Mouse (Mus musculus) megakaryocyte, embryonic 14.5 days (primary cell): Measurements from ENCODE around the gene Ptprn2. TPM values are rescaled to one million over a fixed set of nuclear protein-coding genes. Genes with fewer than 3 reads are reported as not detected.

ENCODE experiments used
- H3K27me3 ChIP-seq: replicated peaks from 2 replicates; pipeline ENCODE3; 2012; ENCODE audit warnings: inconsistent platforms
- H3K36me3 ChIP-seq: replicated peaks from 2 replicates; pipeline ENCODE3; 2012; ENCODE audit warnings: low read length, inconsistent platforms, mixed read lengths
- H3K4me1 ChIP-seq: 2 replicates; pipeline ENCODE4 v1.6.1; 2012; ENCODE audit warnings: inconsistent platforms
- H3K4me3 ChIP-seq: replicated peaks from 2 replicates; pipeline ENCODE3; 2012; ENCODE audit warnings: moderate library complexity, mild to moderate bottlenecking, inconsistent platforms
- H3K9me3 ChIP-seq: 2 replicates; pipeline ENCODE4 v1.6.1; 2012; ENCODE audit warnings: inconsistent platforms
- FLI1 ChIP-seq: IDR thresholded peaks from 2 replicates; pipeline ENCODE4 v1.6.1; 2012; ENCODE audit warnings: low read length, inconsistent platforms, mixed read lengths
- GATA1 ChIP-seq: IDR thresholded peaks from 3 replicates; pipeline ENCODE4 v1.6.1; 2012; ENCODE audit warnings: mixed read lengths, low read length, inconsistent platforms, borderline replicate concordance
- polyA plus RNA-seq: library from polyadenylated mRNA; stranded (reverse); fragments of >175 nt; gene quantifications from 2 replicates; pipeline ENCODE4 v1.2.3, GENCODE M21; 2012; ENCODE audit warnings: low replicate concordance; ENCODE audit not compliant: insufficient read depth

Gene Ptprn2
- polyA plus RNA-seq, 1 experiment = not detected

DNA sequence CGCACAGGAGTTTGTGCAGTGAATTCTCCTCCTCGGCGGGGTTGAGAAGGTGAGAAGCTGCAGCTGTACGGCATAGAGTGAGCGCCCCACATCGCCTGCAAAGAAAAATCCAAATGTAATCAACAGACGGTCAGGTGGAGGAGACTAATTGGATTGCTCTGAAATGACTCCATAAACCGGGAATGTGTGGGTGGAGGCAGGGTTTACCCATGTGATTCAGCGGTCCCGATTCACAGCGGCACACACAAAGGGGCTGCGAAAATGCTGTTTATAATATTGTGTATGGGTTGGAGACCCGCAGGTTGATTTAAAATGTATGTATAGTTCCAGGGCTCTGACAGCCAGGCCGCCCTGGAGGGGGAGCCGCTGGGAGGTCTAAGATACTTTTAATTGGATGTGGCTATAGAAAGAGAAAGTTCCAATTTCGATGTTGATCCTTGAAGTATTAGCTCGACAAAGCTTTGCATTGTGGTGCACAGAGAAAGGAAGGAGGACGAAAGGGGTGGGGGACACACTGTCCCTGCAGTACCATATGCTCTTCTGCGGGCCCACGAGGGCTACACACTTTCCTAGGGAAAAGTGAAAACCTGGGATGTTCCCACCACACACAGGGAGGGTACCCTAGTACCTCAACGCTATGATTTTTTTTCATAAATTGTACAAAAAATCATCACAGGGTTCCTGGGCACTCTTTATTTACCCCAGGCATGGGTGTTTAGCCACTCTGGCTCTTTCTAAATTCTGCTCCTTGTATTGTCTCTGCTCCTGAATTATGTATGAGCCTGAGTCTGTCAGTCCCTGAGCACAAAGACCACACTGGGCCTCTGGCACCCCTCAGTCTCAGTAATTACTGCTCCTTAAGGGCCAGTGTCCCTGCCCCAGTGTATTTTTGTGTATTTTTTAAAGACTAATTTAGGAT lies 568.6 kb downstream of the Ptprn2 start:
- Histone ChIP-seq H3K4me3 (no peak overlapping the region), H3K36me3 (no peaks in the 10 kb centered on the region), H3K4me1 (no peaks in the 10 kb centered on the region), H3K9me3 (peaks cover 13% of the 10 kb centered on the region), H3K27me3 (no peaks in the 10 kb centered on the region)
- TF ChIP-seq FLI1 = no peak
- no peak for TF ChIP-seq GATA1

DNA sequence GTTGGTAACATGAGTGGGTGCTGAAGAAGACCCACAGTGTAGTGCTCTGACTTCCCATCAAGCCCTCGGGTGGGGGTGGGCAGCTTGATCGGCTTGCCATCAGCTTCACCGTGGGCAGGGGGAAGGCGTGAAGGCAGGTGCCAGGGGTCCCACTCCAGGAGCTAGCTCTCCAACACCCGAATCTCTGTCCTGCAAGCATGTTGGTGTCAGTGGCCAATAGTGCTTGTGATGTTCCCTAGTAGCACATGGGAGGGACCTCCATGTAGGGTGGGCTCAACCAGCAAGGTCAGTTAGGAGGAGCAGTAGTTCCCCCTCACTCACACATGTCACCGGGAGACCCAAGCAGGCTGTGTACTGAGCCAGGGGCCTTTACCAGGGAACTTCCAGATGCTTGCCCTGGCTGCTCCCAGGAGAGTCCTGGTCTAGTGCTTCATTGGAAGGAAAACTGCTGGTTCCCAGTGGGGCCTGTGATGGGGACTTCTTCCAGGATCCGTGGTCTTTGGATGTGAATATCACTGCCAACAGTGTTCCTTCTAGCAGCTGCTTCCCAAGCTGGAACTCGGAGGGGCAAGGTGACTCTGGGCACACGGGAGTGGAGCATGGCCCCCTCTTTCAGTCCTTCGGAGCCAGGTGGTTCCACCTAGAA lies 569.5 kb downstream of the Ptprn2 start:
- Histone ChIP-seq H3K4me3 (no peak overlapping the region), H3K27me3 (no peaks in the 10 kb centered on the region), H3K4me1 (no peaks in the 10 kb centered on the region), H3K9me3 (peaks cover 13% of the 10 kb centered on the region), H3K36me3 (no peaks in the 10 kb centered on the region)
- TF ChIP-seq FLI1 (no peak), GATA1 (no peak)

GRCm38 (mm10) chr12:117058184-117058958 lies 572.9 kb downstream of the Ptprn2 start:
- Histone ChIP-seq H3K4me3 (no peak overlapping the region), H3K9me3 (peaks cover 14% of the 10 kb centered on the region), H3K4me1 (no peaks in the 10 kb centered on the region), H3K36me3 (no peaks in the 10 kb centered on the region), H3K27me3 (no peaks in the 10 kb centered on the region)
- TF ChIP-seq GATA1 = no peak
- no peak for TF ChIP-seq FLI1

DNA sequence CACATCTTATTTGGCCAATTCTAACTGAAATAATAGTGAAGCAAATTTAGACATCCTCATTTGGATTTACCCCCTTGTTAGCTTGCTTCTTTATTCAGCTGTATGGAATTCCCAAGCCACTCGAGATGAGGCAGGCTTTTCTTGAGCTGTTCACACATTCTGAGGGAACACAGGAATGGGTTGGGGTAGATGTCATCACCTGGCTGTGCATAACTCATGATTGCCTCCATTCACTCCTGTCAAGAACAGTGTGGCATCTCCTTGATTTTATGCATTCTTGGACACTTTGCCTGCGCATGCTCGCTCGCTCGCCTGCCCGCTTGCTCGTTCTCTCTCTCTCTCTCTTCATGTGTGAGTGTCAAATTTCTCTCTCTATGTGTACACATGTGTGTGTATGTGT lies 573.5 kb downstream of the Ptprn2 start:
- H3K36me3 ChIP-seq = no peaks in the 10 kb centered on the region
- no peaks in the 10 kb centered on the region for H3K4me1 ChIP-seq
- H3K4me3 ChIP-seq = no peak overlapping the region
- peaks cover 15% of the 10 kb centered on the region for H3K9me3 ChIP-seq
- H3K27me3 ChIP-seq = no peaks in the 10 kb centered on the region
- TF ChIP-seq FLI1 (no peak), GATA1 (no peak)

DNA sequence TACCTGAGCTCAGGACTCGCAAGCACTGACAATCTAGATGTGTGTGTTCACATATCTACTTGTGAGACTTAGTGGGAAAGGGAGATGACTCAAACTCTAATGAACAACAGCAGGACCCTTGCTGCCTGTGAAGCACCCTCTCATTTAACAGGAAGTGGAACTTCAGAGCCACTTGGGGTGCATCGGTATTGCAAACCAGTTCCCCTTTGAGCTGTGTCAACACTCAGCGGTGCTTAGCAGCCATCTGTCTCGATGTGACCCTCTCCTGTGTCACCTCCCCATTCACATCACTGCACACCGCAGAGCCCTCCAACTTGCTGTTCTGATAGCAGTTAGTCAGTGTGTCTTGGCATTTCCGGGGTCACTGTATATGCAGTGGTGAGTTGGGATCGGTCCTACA lies 592.1 kb downstream of the Ptprn2 start:
- Histone ChIP-seq H3K4me3 (no peak overlapping the region), H3K27me3 (no peaks in the 10 kb centered on the region), H3K36me3 (no peaks in the 10 kb centered on the region), H3K9me3 (peaks cover 3% of the 10 kb centered on the region; the same call in 1 of the 2 replicates), H3K4me1 (no peaks in the 10 kb centered on the region)
- no peak for TF ChIP-seq FLI1
- TF ChIP-seq GATA1 = no peak

- Histone ChIP-seq H3K9me3 (peaks cover 3% of the 10 kb centered on the region; the same call in 1 of the 2 replicates), H3K4me3 (no peak overlapping the region), H3K36me3 (no peaks in the 10 kb centered on the region), H3K4me1 (no peaks in the 10 kb centered on the region), H3K27me3 (no peaks in the 10 kb centered on the region)
- TF ChIP-seq FLI1 = no peak
- TF ChIP-seq GATA1 = no peak
Observed at GRCm38 (mm10) chr12:117078945-117079344, 593.4 kb downstream of the Ptprn2 start.

DNA sequence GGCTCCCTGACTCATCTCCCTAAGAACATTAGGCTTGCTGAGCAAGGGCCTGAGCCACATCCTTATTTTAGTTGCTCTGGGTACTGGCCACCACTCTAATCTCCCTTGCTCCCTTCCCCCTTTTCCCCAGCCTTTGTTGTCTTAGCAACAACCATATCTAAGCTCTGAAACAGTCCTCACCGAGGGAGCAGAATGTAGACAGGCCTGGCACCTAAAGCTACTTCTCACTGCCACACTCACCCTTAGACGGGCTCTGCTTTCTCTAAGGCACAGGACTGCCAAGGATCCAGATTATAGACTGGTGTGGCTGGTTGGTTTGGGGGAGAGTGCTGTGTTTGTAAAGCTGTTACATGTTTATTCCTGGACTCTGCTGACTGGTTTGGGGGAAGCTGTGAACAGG lies 594.2 kb downstream of the Ptprn2 start:
- Histone ChIP-seq H3K36me3 (no peaks in the 10 kb centered on the region), H3K4me1 (no peaks in the 10 kb centered on the region), H3K27me3 (no peaks in the 10 kb centered on the region), H3K9me3 (peaks cover 3% of the 10 kb centered on the region; the same call in 1 of the 2 replicates), H3K4me3 (no peak overlapping the region)
- TF ChIP-seq FLI1 (no peak), GATA1 (no peak)

- H3K27me3 ChIP-seq = no peaks in the 10 kb centered on the region
- peaks cover under 1% of the 10 kb centered on the region; the same call in 1 of the 2 replicates for H3K9me3 ChIP-seq
- no peak overlapping the region for H3K4me3 ChIP-seq
- TF ChIP-seq GATA1 (no peak), FLI1 (no peak)
- no peaks in the 10 kb centered on the region for H3K36me3 ChIP-seq
- H3K4me1 ChIP-seq = no peaks in the 10 kb centered on the region
Observed at GRCm38 (mm10) chr12:117083856-117084701, 598.6 kb downstream of the Ptprn2 start.

DNA sequence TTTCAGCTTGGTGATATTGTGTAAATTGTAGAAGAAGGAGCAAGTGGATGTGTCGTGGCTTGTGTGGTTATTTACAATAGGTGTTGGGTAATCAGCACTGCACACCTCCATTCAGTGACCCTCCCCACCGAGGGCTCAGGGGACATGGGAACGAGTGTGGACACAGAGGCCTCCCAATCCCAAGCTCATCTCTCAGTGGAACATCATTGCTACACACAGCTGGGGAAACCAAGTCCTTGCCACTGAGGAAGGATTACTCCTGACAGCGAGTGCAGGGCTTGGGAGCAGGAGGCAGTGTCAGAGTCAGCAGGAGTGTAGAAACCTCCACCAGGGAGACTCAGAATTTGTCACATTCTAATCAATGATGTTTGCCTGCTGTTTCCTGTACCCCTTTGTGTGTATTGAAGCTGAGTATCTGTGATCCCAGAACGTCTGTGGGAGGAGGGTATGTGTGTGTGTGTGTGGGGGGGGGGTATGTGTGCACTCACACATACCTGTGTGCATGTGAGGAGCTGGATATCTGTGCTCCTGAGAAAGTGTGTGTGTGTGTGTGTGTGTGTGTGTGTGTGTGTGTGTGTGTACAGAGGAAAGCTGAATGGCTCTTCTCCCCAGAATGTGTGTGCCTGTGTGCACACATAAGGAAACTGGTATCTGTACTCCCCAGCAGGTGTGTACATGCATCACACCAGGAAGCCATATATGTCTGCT lies 599.3 kb downstream of the Ptprn2 start:
- no peak for TF ChIP-seq GATA1
- no peak for TF ChIP-seq FLI1
- no peaks in the 10 kb centered on the region for H3K4me1 ChIP-seq
- no peak overlapping the region for H3K4me3 ChIP-seq
- no peaks in the 10 kb centered on the region for H3K27me3 ChIP-seq
- no peaks in the 10 kb centered on the region for H3K36me3 ChIP-seq
- H3K9me3 ChIP-seq = no peaks in the 10 kb centered on the region
